Comparison of ENCODE assay signal across 19 mouse cellular contexts in genomic region chr3:97275708-97276107, GRCm38 (mm10). TPM values are rescaled to one million over a fixed set of nuclear protein-coding genes. Genes with fewer than 3 reads are reported as not detected.
DNase-seq lines count a peak whose midpoint lies in the region; ATAC-seq and TF ChIP-seq lines count a peak whose summit lies in the region.
"Had no signal": no experiment of that assay in that cellular context is flagged by ENCODE, and none has a peak within 500 bp of the region (broad histone marks: within the 10 kb centered on the region; RNA-seq: fewer than 3 reads in every experiment).

No protein-coding gene starts in this region.

- H3K27me3 ChIP-seq in heart, embryonic 14.5 days (ENCODE audit: control insufficient read depth, insufficient read depth, low read length), result no peaks in the 10 kb centered on the region
- H3K27me3 ChIP-seq in lung, postnatal 0 days (replicated peaks; ENCODE audit: insufficient read depth, low read length), result no peaks in the 10 kb centered on the region
- H3K27me3 ChIP-seq: hindbrain, embryonic 12.5 days; limb, embryonic 12.5 days; lung, embryonic 15.5 days had no signal

- TF ChIP-seq CTCF in lung, postnatal 0 days (IDR thresholded peaks at IDR 0.05), result no peak

- peaks cover 7% of the 10 kb centered on the region; the same call in 1 of the 2 replicates for H3K36me3 ChIP-seq in heart, embryonic 14.5 days (ENCODE audit: control insufficient read depth, insufficient read depth, low read length)
- H3K36me3 ChIP-seq in lung, postnatal 0 days (ENCODE audit: insufficient read depth, low read length), result no peaks in the 10 kb centered on the region
- H3K36me3 ChIP-seq: lung, embryonic 15.5 days had no signal

- DNase-seq in heart, adult 8-10 months (ENCODE audit: low spot score), result no peak
- DNase-seq in kidney, postnatal 10 days, result peak; percentile 20
- DNase-seq in kidney, adult 11 months, result no peak
- no peak for DNase-seq in lung, postnatal 0 days (ENCODE audit: low spot score)
- no peak for DNase-seq in lung, postnatal 10 days
- DNase-seq in layer of hippocampus, adult 18-20 months (ENCODE audit: low spot score in 2 of 2), result no peak
- DNase-seq: adrenal gland, adult 2 months; cerebellum, adult 8-10 months; forebrain, postnatal 0 days; gastrocnemius, postnatal 36 days; right cerebral cortex, postnatal 14 days; spleen, adult 18-20 months; thymus, postnatal 25 days had no signal

- peak overlapping the region; percentile 49 to 58 for H3K27ac ChIP-seq in heart, embryonic 14.5 days (replicated peaks in 1 of 2; ENCODE audit: control insufficient read depth in 1 of 2, insufficient read depth in 1 of 2, low read depth in 2 of 2, low read length in 2 of 2)
- H3K27ac ChIP-seq in lung, postnatal 0 days (ENCODE audit: low read length), result no peak overlapping the region
- H3K27ac ChIP-seq: forebrain, embryonic 10.5 days; hindbrain, embryonic 12.5 days; limb, embryonic 12.5 days; lung, embryonic 15.5 days had no signal

- H3K9ac ChIP-seq in heart, embryonic 14.5 days (ENCODE audit: low read length), result peak overlapping the region; percentile 51
- H3K9ac ChIP-seq in lung, postnatal 0 days (replicated peaks; ENCODE audit: low read depth), result no peak overlapping the region
- H3K9ac ChIP-seq: forebrain, postnatal 0 days; hindbrain, embryonic 12.5 days; limb, embryonic 12.5 days; lung, embryonic 15.5 days had no signal

- H3K9me3 ChIP-seq in heart, embryonic 14.5 days (ENCODE audit: control insufficient read depth, low read length), result no peaks in the 10 kb centered on the region
- no peaks in the 10 kb centered on the region for H3K9me3 ChIP-seq in lung, postnatal 0 days (ENCODE audit: low read length)
- H3K9me3 ChIP-seq: forebrain, embryonic 10.5 days; hindbrain, embryonic 12.5 days; limb, embryonic 12.5 days; lung, embryonic 15.5 days had no signal

- 65% methylated on average over 5 of the region's 5 CpGs for WGBS in heart, embryonic 14.5 days
- 56% methylated on average over 5 of the region's 5 CpGs for WGBS in lung, postnatal 0 days

- no peak for TF ChIP-seq EP300 in lung, postnatal 0 days (IDR thresholded peaks at IDR 0.05)

- peak overlapping the region; percentile 31 for H3K4me2 ChIP-seq in heart, embryonic 14.5 days (ENCODE audit: low read length)
- H3K4me2 ChIP-seq in lung, postnatal 0 days (replicated peaks; ENCODE audit: low read depth, low read length), result 0 out of 2 replicates have a peak overlapping the region, but pooled peaks have one; percentile 1
- H3K4me2 ChIP-seq: hindbrain, embryonic 12.5 days; limb, embryonic 12.5 days; lung, embryonic 15.5 days had no signal

- no peak for ATAC-seq in heart, embryonic 14.5 days (ENCODE audit: insufficient number of reproducible peaks, insufficient read depth, low FRiP score, low read depth)
- ATAC-seq in lung, postnatal 0 days, result peak; percentile 38; the same call in 1 of the 2 replicates
- ATAC-seq: forebrain, postnatal 0 days; inflammation-experienced regulatory T-cells, adult 6 months had no signal

- no peak overlapping the region for H3K4me3 ChIP-seq in heart, embryonic 14.5 days (ENCODE audit: control insufficient read depth in 1 of 2, insufficient read depth in 1 of 2, low read depth in 1 of 2, low read length in 2 of 2)
- no peak overlapping the region for H3K4me3 ChIP-seq in lung, postnatal 0 days (ENCODE audit: low read depth, low read length)
- H3K4me3 ChIP-seq: forebrain, embryonic 10.5 days; hindbrain, embryonic 12.5 days; limb, embryonic 12.5 days; lung, embryonic 15.5 days had no signal

- peaks cover 20 to 34% of the 10 kb centered on the region in 2 experiments for H3K4me1 ChIP-seq in heart, embryonic 14.5 days (ENCODE audit: control insufficient read depth in 2 of 2, insufficient read depth in 2 of 2, low read length in 2 of 2)
- no peaks in the 10 kb centered on the region for H3K4me1 ChIP-seq in lung, postnatal 0 days (ENCODE audit: insufficient read depth, low read depth, low read length)

RNA-seq across cellular contexts. Expression of gene Bcl9, which starts 22.0 kb away (rescaled TPM):
- polyA plus RNA-seq in heart, embryonic 14.5 days (2014; fragmentation: Nextera tagmentation; extraction: Ambion mirVana), result 30.5 and 32.1 TPM in 2 replicates
- 10 to 100 TPM; 16.8 to 26.1 (median 24.4) TPM for total RNA-seq in heart, adult 8-10 months (2022)
- 26.6 and 27.1 TPM in 2 replicates for polyA plus RNA-seq in lung, postnatal 0 days (2015; fragmentation: Nextera tagmentation; extraction: Ambion mirVana)
- total RNA-seq in layer of hippocampus, adult 18-20 months (2021), result 10 to 100 TPM; 58.7 to 60.7 TPM
